19 mouse cellular contexts compared by ENCODE assay signal in genomic region chr17:80785049-80785448, GRCm38 (mm10). TPM values are rescaled to one million over a fixed set of nuclear protein-coding genes. Genes with fewer than 3 reads are reported as not detected.
A peak's percentile ranks its signal among the peaks of the same experiment; 100 is the strongest.
DNase-seq lines count a peak whose midpoint lies in the region; ATAC-seq and TF ChIP-seq lines count a peak whose summit lies in the region.
"Had no signal": no experiment of that assay in that cellular context is flagged by ENCODE, and none has a peak within 500 bp of the region (broad histone marks: within the 10 kb centered on the region; RNA-seq: fewer than 3 reads in every experiment).

No protein-coding gene starts in this region.

- H3K27me3 ChIP-seq in lung, postnatal 0 days (replicated peaks; ENCODE audit: insufficient read depth, low read length), result no peaks in the 10 kb centered on the region
- H3K27me3 ChIP-seq in limb, embryonic 10.5 days (ENCODE audit: low read depth, poor library complexity, severe bottlenecking), result no peaks in the 10 kb centered on the region
- H3K27me3 ChIP-seq: forebrain, embryonic 15.5 days; neural tube, embryonic 13.5 days; Patski had no signal

- no peaks in the 10 kb centered on the region for H3K36me3 ChIP-seq in lung, postnatal 0 days (ENCODE audit: insufficient read depth, low read length)
- no peaks in the 10 kb centered on the region for H3K36me3 ChIP-seq in limb, embryonic 10.5 days
- H3K36me3 ChIP-seq: forebrain, embryonic 15.5 days; neural tube, embryonic 13.5 days had no signal

- no peak overlapping the region for H3K4me3 ChIP-seq in embryonic fibroblast, embryonic 13.5 days (ENCODE audit: insufficient read depth, low read length)
- no peak overlapping the region for H3K4me3 ChIP-seq in lung, postnatal 0 days (ENCODE audit: low read depth, low read length)
- no peak overlapping the region for H3K4me3 ChIP-seq in limb, embryonic 10.5 days
- H3K4me3 ChIP-seq: forebrain, embryonic 15.5 days; neural tube, embryonic 13.5 days had no signal

- 0 out of 2 replicates have a peak, but pooled peaks have one; percentile 37 for TF ChIP-seq EP300 in lung, postnatal 0 days (IDR thresholded peaks at IDR 0.05)

- no peak for ATAC-seq in lung, postnatal 0 days
- ATAC-seq: activated CD4-positive, CD25-positive, alpha-beta regulatory T cell, adult 4 months; forebrain, embryonic 15.5 days; hindbrain, embryonic 16.5 days; Patski had no signal

- H3K9ac ChIP-seq in lung, postnatal 0 days (replicated peaks; ENCODE audit: low read depth), result no peak overlapping the region
- H3K9ac ChIP-seq: forebrain, embryonic 15.5 days; neural tube, embryonic 13.5 days had no signal

- H3K9me3 ChIP-seq in lung, postnatal 0 days (ENCODE audit: low read length), result no peaks in the 10 kb centered on the region
- no peaks in the 10 kb centered on the region for H3K9me3 ChIP-seq in limb, embryonic 10.5 days (replicated peaks)
- H3K9me3 ChIP-seq: forebrain, embryonic 15.5 days; neural tube, embryonic 13.5 days had no signal

- DNase-seq in kidney, adult 9 months, result peak; percentile 59
- no peak for DNase-seq in kidney, postnatal 4 days
- peak; percentile 75 for DNase-seq in large intestine, adult 2 months (ENCODE audit: low read depth, low spot score)
- DNase-seq in lung, postnatal 0 days (ENCODE audit: low spot score), result peak; percentile 54
- DNase-seq in limb, embryonic 10.5 days (ENCODE audit: low spot score), result no peak
- DNase-seq in layer of hippocampus, adult 18-20 months (ENCODE audit: low spot score in 2 of 2), result no peak
- DNase-seq: adrenal gland, postnatal 25 days; cerebellum, adult 2 months; gastrocnemius, postnatal 36 days; heart, postnatal 36 days; right cerebral cortex, postnatal 25 days had no signal

- no peak for TF ChIP-seq POLR2A in embryonic fibroblast, embryonic 13.5 days (IDR thresholded peaks at IDR 0.05; ENCODE audit: low read depth, low read length)

- H3K27ac ChIP-seq in embryonic fibroblast, embryonic 13.5 days (ENCODE audit: insufficient read depth, low read length), result peak overlapping the region; percentile 75
- H3K27ac ChIP-seq in lung, postnatal 0 days (ENCODE audit: low read length), result 0 out of 2 replicates have a peak overlapping the region, but pooled peaks have one; percentile 71
- H3K27ac ChIP-seq in limb, embryonic 10.5 days, result no peak overlapping the region
- H3K27ac ChIP-seq: forebrain, embryonic 15.5 days; macrophage; neural tube, embryonic 13.5 days had no signal

- peaks cover 3% of the 10 kb centered on the region; the same call in 1 of the 2 replicates for H3K4me1 ChIP-seq in embryonic fibroblast, embryonic 13.5 days (ENCODE audit: control insufficient read depth, insufficient read depth, low read length)
- peaks cover 12% of the 10 kb centered on the region; the same call in 1 of the 2 replicates for H3K4me1 ChIP-seq in lung, postnatal 0 days (ENCODE audit: insufficient read depth, low read depth, low read length)
- H3K4me1 ChIP-seq in limb, embryonic 10.5 days, result no peaks in the 10 kb centered on the region
- H3K4me1 ChIP-seq: forebrain, embryonic 15.5 days had no signal

- TF ChIP-seq CTCF in embryonic fibroblast, embryonic 13.5 days (IDR thresholded peaks at IDR 0.05; ENCODE audit: borderline replicate concordance, insufficient read depth, low read length), result no peak
- no peak for TF ChIP-seq CTCF in lung, postnatal 0 days (IDR thresholded peaks at IDR 0.05)

- 18% methylated on average over 4 of the region's 4 CpGs for WGBS in large intestine, adult 2 months
- WGBS in lung, postnatal 0 days, result 8% methylated on average over 4 of the region's 4 CpGs
- 85% methylated on average over 4 of the region's 4 CpGs for WGBS in limb, embryonic 10.5 days

- H3K4me2 ChIP-seq in lung, postnatal 0 days (replicated peaks; ENCODE audit: low read depth, low read length), result no peak overlapping the region
- H3K4me2 ChIP-seq: forebrain, embryonic 15.5 days; midbrain, embryonic 11.5 days; neural tube, embryonic 13.5 days had no signal

RNA-seq across cellular contexts. Expression of gene Map4k3, which starts 56.8 kb away (rescaled TPM):
- polyA plus RNA-seq in embryonic fibroblast, embryonic 13.5 days (2011; ENCODE audit: insufficient read length, low read depth, missing spikeins), result 99.4 and 100 TPM in 2 replicates
- polyA plus RNA-seq in large intestine, adult 2 months (2012; rRNA removed), result 10.6 and 12.6 TPM in 2 replicates
- 37.5 and 44.2 TPM in 2 replicates for polyA plus RNA-seq in lung, postnatal 0 days (2015; fragmentation: Nextera tagmentation; extraction: Ambion mirVana)
- 19.3 and 25.3 TPM in 2 replicates for polyA plus RNA-seq in limb, embryonic 10.5 days (2016; fragmentation: Nextera tagmentation; extraction: Ambion mirVana)
- 10 to 100 TPM; 87.2 to 94.3 TPM for total RNA-seq in layer of hippocampus, adult 18-20 months (2021)

Comparison
In these comparisons a context has a peak if more than half of its experiments do, and no peak if none do; other contexts are left out.
1. DNase-seq: peak in kidney, adult 9 months (single experiment), large intestine, adult 2 months (single experiment) and lung, postnatal 0 days (single experiment); none in kidney, postnatal 4 days (0 of 2), limb, embryonic 10.5 days (single experiment) and layer of hippocampus, adult 18-20 months (0 of 2).